Mouse (Mus musculus): ENCODE measurements at regions not wholly inside any gene's neighbourhood (a gene's known extent, or its start where the extent isn't known, plus 50 kb on each side); places are given as distances from the start of the nearest gene placed in this dataset.

- Histone ChIP-seq H3K9ac (replicated peaks) (no peak overlapping the region), H3K27me3 (replicated peaks) (no peaks in the 10 kb centered on the region), H3K36me3 (no peaks in the 10 kb centered on the region), H3K4me2 (no peak overlapping the region), H3K4me3 (replicated peaks) (no peak overlapping the region), H3K9me3 (replicated peaks) (no peaks in the 10 kb centered on the region), H3K27ac (replicated peaks) (no peak overlapping the region), H3K4me1 (no peaks in the 10 kb centered on the region)
- peak; percentile 47; the same call in 1 of the 2 replicates for ATAC-seq (ENCODE audit: low FRiP score)
- whole genome bisulfite sequencing: 71% methylated on average over 9 of the region's 9 CpGs
Observed at GRCm38 (mm10) chr11:23996250-23996649, 78.6 kb downstream of the A830031A19Rik start.

GRCm38 (mm10) chr11:23994160-23994559 is 80.7 kb downstream of the A830031A19Rik start:
- Histone ChIP-seq H3K9ac (replicated peaks) (no peak overlapping the region), H3K4me2 (no peak overlapping the region)

GRCm38 (mm10) chr11:23987532-23988450 is 87.1 kb downstream of the A830031A19Rik start:
- H3K27ac ChIP-seq (replicated peaks): no peak overlapping the region
- no peaks in the 10 kb centered on the region for H3K9me3 ChIP-seq (replicated peaks)
- no peak overlapping the region for H3K4me3 ChIP-seq (replicated peaks)
- no peaks in the 10 kb centered on the region for H3K4me1 ChIP-seq
- no peak overlapping the region for H3K9ac ChIP-seq (replicated peaks)
- no peaks in the 10 kb centered on the region for H3K27me3 ChIP-seq (replicated peaks)
- H3K4me2 ChIP-seq: no peak overlapping the region
- H3K36me3 ChIP-seq: no peaks in the 10 kb centered on the region
- ATAC-seq (ENCODE audit: low FRiP score): no peak
- 77% methylated on average over 7 of the region's 7 CpGs for WGBS

More at GRCm38 (mm10) chr11:23994160-23994559, 80.7 kb downstream of the A830031A19Rik start:
- Histone ChIP-seq H3K4me3 (replicated peaks) (no peak overlapping the region), H3K4me1 (no peaks in the 10 kb centered on the region), H3K9me3 (replicated peaks) (no peaks in the 10 kb centered on the region), H3K36me3 (no peaks in the 10 kb centered on the region), H3K27me3 (replicated peaks) (no peaks in the 10 kb centered on the region), H3K27ac (replicated peaks) (no peak overlapping the region)
- no peak for ATAC-seq (ENCODE audit: low FRiP score)

- WGBS: 82% methylated on average over 3 of the region's 3 CpGs
Observed at GRCm38 (mm10) chr11:23985231-23985630, 89.6 kb downstream of the A830031A19Rik start.

GRCm38 (mm10) chr11:23979332-23979731 is 84.3 kb upstream of the Papolg start:
- Histone ChIP-seq H3K36me3 (no peaks in the 10 kb centered on the region), H3K4me3 (replicated peaks) (no peak overlapping the region), H3K4me1 (no peaks in the 10 kb centered on the region), H3K4me2 (no peak overlapping the region), H3K9ac (replicated peaks) (no peak overlapping the region), H3K27ac (replicated peaks) (no peak overlapping the region), H3K27me3 (replicated peaks) (no peaks in the 10 kb centered on the region), H3K9me3 (replicated peaks) (no peaks in the 10 kb centered on the region)
- 14% methylated on average over 5 of the region's 5 CpGs for WGBS
- peak; percentile 87 for ATAC-seq (ENCODE audit: low FRiP score)

More at GRCm38 (mm10) chr11:23985231-23985630, 89.6 kb downstream of the A830031A19Rik start:
- Histone ChIP-seq H3K4me2 (no peak overlapping the region), H3K9ac (replicated peaks) (no peak overlapping the region), H3K4me3 (replicated peaks) (no peak overlapping the region), H3K27ac (replicated peaks) (no peak overlapping the region), H3K4me1 (no peaks in the 10 kb centered on the region), H3K36me3 (no peaks in the 10 kb centered on the region), H3K27me3 (replicated peaks) (no peaks in the 10 kb centered on the region), H3K9me3 (replicated peaks) (no peaks in the 10 kb centered on the region)
- no peak for ATAC-seq (ENCODE audit: low FRiP score)

- no peaks in the 10 kb centered on the region for H3K36me3 ChIP-seq
- no peak overlapping the region for H3K4me3 ChIP-seq (replicated peaks)
- WGBS: 72% methylated on average over 5 of the region's 5 CpGs
- no peak overlapping the region for H3K27ac ChIP-seq (replicated peaks)
- H3K9ac ChIP-seq (replicated peaks): no peak overlapping the region
- H3K4me1 ChIP-seq: no peaks in the 10 kb centered on the region
- H3K27me3 ChIP-seq (replicated peaks): no peaks in the 10 kb centered on the region
- ATAC-seq (ENCODE audit: low FRiP score): no peak
- no peak overlapping the region for H3K4me2 ChIP-seq
- no peaks in the 10 kb centered on the region for H3K9me3 ChIP-seq (replicated peaks)
Observed at GRCm38 (mm10) chr11:23978300-23978699, 83.2 kb upstream of the Papolg start.

GRCm38 (mm10) chr11:23977096-23977495 is 82.0 kb upstream of the Papolg start:
- 83% methylated on average over 8 of the region's 8 CpGs for WGBS
- Histone ChIP-seq H3K9me3 (replicated peaks) (no peaks in the 10 kb centered on the region), H3K27ac (replicated peaks) (no peak overlapping the region), H3K36me3 (no peaks in the 10 kb centered on the region), H3K27me3 (replicated peaks) (no peaks in the 10 kb centered on the region), H3K4me2 (no peak overlapping the region), H3K4me3 (replicated peaks) (no peak overlapping the region), H3K9ac (replicated peaks) (no peak overlapping the region), H3K4me1 (no peaks in the 10 kb centered on the region)
- ATAC-seq (ENCODE audit: low FRiP score): no peak

- Histone ChIP-seq H3K27ac (replicated peaks) (no peak overlapping the region), H3K4me1 (no peaks in the 10 kb centered on the region), H3K4me3 (replicated peaks) (no peak overlapping the region), H3K9ac (replicated peaks) (no peak overlapping the region), H3K9me3 (replicated peaks) (no peaks in the 10 kb centered on the region), H3K4me2 (peak overlapping the region; percentile 29), H3K27me3 (replicated peaks) (no peaks in the 10 kb centered on the region), H3K36me3 (no peaks in the 10 kb centered on the region)
- ATAC-seq (ENCODE audit: low FRiP score): no peak
- WGBS: 5% methylated on average over 4 of the region's 4 CpGs
Observed at GRCm38 (mm10) chr11:23954323-23954722, 59.3 kb upstream of the Papolg start.

- no peaks in the 10 kb centered on the region for H3K36me3 ChIP-seq
- H3K9ac ChIP-seq (replicated peaks): no peak overlapping the region
- no peaks in the 10 kb centered on the region for H3K4me1 ChIP-seq
- no peak overlapping the region for H3K27ac ChIP-seq (replicated peaks)
- no peaks in the 10 kb centered on the region for H3K9me3 ChIP-seq (replicated peaks)
- no peak overlapping the region for H3K4me2 ChIP-seq
- ATAC-seq (ENCODE audit: low FRiP score): no peak
- no peaks in the 10 kb centered on the region for H3K27me3 ChIP-seq (replicated peaks)
- no peak overlapping the region for H3K4me3 ChIP-seq (replicated peaks)
Observed at GRCm38 (mm10) chr11:23945966-23946365, 50.9 kb upstream of the Papolg start.
